Mouse (Mus musculus): ENCODE results near the gene Bicd2. TPM values are rescaled to one million over a fixed set of nuclear protein-coding genes. Genes with fewer than 3 reads are reported as not detected.
A peak's percentile ranks its signal among the peaks of the same experiment; 100 is the strongest.

The Bicd2 gene
- polyA plus RNA-seq, 1 experiment from 2014 or later: 38.7 TPM

- Histone ChIP-seq H3K9me3 (no peaks in the 10 kb centered on the region), H3K4me3 (no peak overlapping the region), H3K36me3 (no peaks in the 10 kb centered on the region), H3K4me2 (no peak overlapping the region), H3K9ac (no peak overlapping the region), H3K27me3 (replicated peaks) (no peaks in the 10 kb centered on the region), H3K27ac (replicated peaks) (no peak overlapping the region), H3K4me1 (peaks cover 21% of the 10 kb centered on the region)
- ATAC-seq (ENCODE audit: extremely low read depth, insufficient number of reproducible peaks, low FRiP score, low TSS enrichment): no peak
- WGBS: 75% methylated on average over 7 of the region's 7 CpGs
These were observed 29.7 kb upstream of the Bicd2 start for GRCm38 (mm10) chr13:49311642-49312041.

GRCm38 (mm10) chr13:49316386-49317162, 24.8 kb upstream of the Bicd2 start:
- Histone ChIP-seq H3K27me3 (replicated peaks) (no peaks in the 10 kb centered on the region), H3K4me3 (no peak overlapping the region), H3K4me1 (peaks cover 21% of the 10 kb centered on the region), H3K9ac (no peak overlapping the region), H3K9me3 (no peaks in the 10 kb centered on the region), H3K27ac (replicated peaks) (no peak overlapping the region), H3K36me3 (no peaks in the 10 kb centered on the region), H3K4me2 (no peak overlapping the region)
- no peak for ATAC-seq (ENCODE audit: extremely low read depth, insufficient number of reproducible peaks, low FRiP score, low TSS enrichment)
- 59% methylated on average over 9 of the region's 9 CpGs for WGBS

DNA sequence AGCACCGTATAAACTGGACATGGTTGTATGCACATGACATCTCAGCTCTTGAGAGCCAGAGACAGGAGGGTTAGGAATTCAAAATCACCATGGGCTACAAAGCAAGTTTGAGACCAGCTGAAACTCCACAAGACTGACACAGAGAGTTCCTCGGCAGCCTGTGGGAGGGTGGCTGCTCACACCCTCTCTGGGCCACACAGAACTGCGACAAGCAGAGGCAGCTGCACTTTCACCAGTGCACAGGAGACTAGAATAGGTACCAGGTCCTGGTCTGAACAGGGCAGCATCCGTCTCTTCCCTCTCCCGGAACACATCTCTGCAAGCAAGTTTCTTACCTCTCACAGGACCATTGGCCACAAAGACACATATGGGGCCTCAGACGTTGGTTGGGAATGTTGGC, 23.9 kb upstream of the Bicd2 start:
- H3K4me1 ChIP-seq: peaks cover 26% of the 10 kb centered on the region
- WGBS: 74% methylated on average over 6 of the region's 6 CpGs
- H3K27me3 ChIP-seq (replicated peaks): no peaks in the 10 kb centered on the region
- no peak overlapping the region for H3K9ac ChIP-seq
- no peak for ATAC-seq (ENCODE audit: extremely low read depth, insufficient number of reproducible peaks, low FRiP score, low TSS enrichment)
- no peak overlapping the region for H3K4me2 ChIP-seq
- no peak overlapping the region for H3K27ac ChIP-seq (replicated peaks)
- H3K4me3 ChIP-seq: no peak overlapping the region
- H3K36me3 ChIP-seq: no peaks in the 10 kb centered on the region
- no peaks in the 10 kb centered on the region for H3K9me3 ChIP-seq

- Histone ChIP-seq H3K36me3 (no peaks in the 10 kb centered on the region), H3K4me1 (peaks cover 26% of the 10 kb centered on the region), H3K4me2 (no peak overlapping the region), H3K4me3 (no peak overlapping the region), H3K27ac (replicated peaks) (no peak overlapping the region), H3K9ac (no peak overlapping the region), H3K9me3 (no peaks in the 10 kb centered on the region), H3K27me3 (replicated peaks) (no peaks in the 10 kb centered on the region)
- ATAC-seq (ENCODE audit: extremely low read depth, insufficient number of reproducible peaks, low FRiP score, low TSS enrichment): no peak
- 81% methylated on average over 7 of the region's 7 CpGs for WGBS
These were observed 23.5 kb upstream of the Bicd2 start for GRCm38 (mm10) chr13:49317914-49318313.

GRCm38 (mm10) chr13:49320040-49320439, 21.3 kb upstream of the Bicd2 start, which contains the start of gene Fgd3:
Fgd3 (minus strand) TSS chr13:49320311.
- no peaks in the 10 kb centered on the region for H3K27me3 ChIP-seq (replicated peaks)
- H3K36me3 ChIP-seq: no peaks in the 10 kb centered on the region
- ATAC-seq (ENCODE audit: extremely low read depth, insufficient number of reproducible peaks, low FRiP score, low TSS enrichment): peak; percentile 42; the same call in 1 of the 2 replicates
- peak within 1 kb of the TSS; percentile 61 for H3K9ac ChIP-seq
- peak within 1 kb of the TSS; percentile 65 for H3K4me2 ChIP-seq
- peaks cover 26% of the 10 kb centered on the region for H3K4me1 ChIP-seq
- H3K27ac ChIP-seq (replicated peaks): no peak within 1 kb of the TSS
- 6% methylated on average over 10 of the region's 10 CpGs for WGBS
- H3K4me3 ChIP-seq: peak within 1 kb of the TSS; percentile 37
- H3K9me3 ChIP-seq: no peaks in the 10 kb centered on the region

DNA sequence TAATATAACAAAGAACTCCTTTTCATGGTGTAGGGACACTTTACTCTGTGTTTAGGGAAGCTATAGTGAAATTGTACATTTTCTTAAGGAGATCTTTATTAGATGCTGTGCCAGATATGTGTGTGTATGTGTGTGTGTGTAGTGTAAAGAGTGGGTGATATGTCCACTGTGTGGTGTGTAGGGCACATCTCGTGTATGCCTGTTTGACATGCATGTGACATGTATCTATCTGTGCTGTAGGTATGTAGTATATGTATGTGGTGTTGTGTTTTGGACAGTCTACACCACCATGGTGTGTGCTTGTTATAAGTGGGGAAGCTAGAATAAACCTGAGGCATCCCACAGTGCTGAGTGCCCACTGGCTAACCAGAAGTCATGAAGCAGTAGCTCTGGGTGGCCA, 20.9 kb upstream of the Bicd2 start:
- ATAC-seq (ENCODE audit: extremely low read depth, insufficient number of reproducible peaks, low FRiP score, low TSS enrichment): no peak
- 77% methylated on average over 1 of the region's 1 CpGs for WGBS
- Histone ChIP-seq H3K27ac (replicated peaks) (no peak overlapping the region), H3K9me3 (no peaks in the 10 kb centered on the region), H3K4me3 (no peak overlapping the region; the same call in 1 of the 2 replicates), H3K9ac (peak overlapping the region; percentile 61), H3K4me1 (peaks cover 26% of the 10 kb centered on the region), H3K36me3 (no peaks in the 10 kb centered on the region), H3K27me3 (replicated peaks) (no peaks in the 10 kb centered on the region), H3K4me2 (peak overlapping the region; percentile 65)

- WGBS: 65% methylated on average over 3 of the region's 3 CpGs
- Histone ChIP-seq H3K4me2 (no peak overlapping the region), H3K9ac (no peak overlapping the region), H3K4me3 (no peak overlapping the region), H3K36me3 (no peaks in the 10 kb centered on the region), H3K4me1 (peaks cover 23% of the 10 kb centered on the region), H3K27ac (replicated peaks) (no peak overlapping the region), H3K27me3 (replicated peaks) (no peaks in the 10 kb centered on the region), H3K9me3 (no peaks in the 10 kb centered on the region)
- no peak for ATAC-seq (ENCODE audit: extremely low read depth, insufficient number of reproducible peaks, low FRiP score, low TSS enrichment)
These were observed 19.9 kb upstream of the Bicd2 start for GRCm38 (mm10) chr13:49321452-49321851.

DNA sequence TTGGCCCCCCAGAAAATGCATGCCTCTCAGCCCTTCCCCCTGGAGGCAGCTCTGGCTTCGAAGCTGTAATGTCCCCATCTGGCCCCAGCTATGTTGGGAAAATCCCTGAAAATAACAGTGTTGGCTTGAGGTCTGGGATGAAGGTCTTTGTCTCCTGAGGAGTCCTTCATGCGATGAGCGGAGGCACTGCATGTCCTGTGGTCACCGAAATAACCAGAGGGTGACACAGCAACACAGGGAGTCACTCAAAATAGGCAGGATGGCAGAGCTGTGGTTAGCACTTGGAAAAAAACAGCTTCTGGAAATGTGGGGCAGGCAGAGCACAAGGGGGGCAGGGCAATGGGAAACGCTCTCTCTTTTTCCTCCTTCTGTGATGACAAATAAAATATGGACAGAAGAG, 19.2 kb upstream of the Bicd2 start:
- Histone ChIP-seq H3K27me3 (replicated peaks) (no peaks in the 10 kb centered on the region), H3K4me2 (no peak overlapping the region), H3K27ac (replicated peaks) (no peak overlapping the region), H3K36me3 (no peaks in the 10 kb centered on the region), H3K4me1 (peaks cover 19% of the 10 kb centered on the region), H3K4me3 (no peak overlapping the region), H3K9ac (0 out of 2 replicates have a peak overlapping the region, but pooled peaks have one; percentile 4), H3K9me3 (no peaks in the 10 kb centered on the region)
- no peak for ATAC-seq (ENCODE audit: extremely low read depth, insufficient number of reproducible peaks, low FRiP score, low TSS enrichment)
- 66% methylated on average over 5 of the region's 5 CpGs for WGBS

DNA sequence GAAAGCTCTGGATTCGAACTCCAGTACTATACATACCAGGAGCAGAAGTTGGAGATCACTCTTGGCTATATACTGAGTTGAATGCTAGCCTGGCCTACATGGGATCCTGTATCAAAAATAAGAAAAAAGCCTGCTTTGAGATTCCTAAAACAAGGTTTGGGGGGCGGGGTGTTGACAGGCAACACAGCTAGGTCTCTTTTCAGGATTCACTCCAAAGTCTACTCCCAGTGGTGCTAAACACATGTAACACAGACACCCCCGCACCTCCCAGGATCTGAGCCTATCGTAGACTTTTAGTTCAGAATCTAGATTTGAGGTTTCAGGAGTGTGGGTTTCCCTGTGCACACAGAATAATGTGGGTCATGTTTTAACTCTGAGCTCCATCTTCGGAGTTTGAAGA, 18.6 kb upstream of the Bicd2 start:
- H3K4me2 ChIP-seq: no peak overlapping the region
- no peak for ATAC-seq (ENCODE audit: extremely low read depth, insufficient number of reproducible peaks, low FRiP score, low TSS enrichment)
- 80% methylated on average over 5 of the region's 5 CpGs for WGBS
- no peaks in the 10 kb centered on the region for H3K9me3 ChIP-seq
- H3K4me1 ChIP-seq: peaks cover 19% of the 10 kb centered on the region
- no peak overlapping the region for H3K9ac ChIP-seq
- H3K36me3 ChIP-seq: no peaks in the 10 kb centered on the region
- no peaks in the 10 kb centered on the region for H3K27me3 ChIP-seq (replicated peaks)
- H3K27ac ChIP-seq (replicated peaks): no peak overlapping the region
- H3K4me3 ChIP-seq: no peak overlapping the region

DNA sequence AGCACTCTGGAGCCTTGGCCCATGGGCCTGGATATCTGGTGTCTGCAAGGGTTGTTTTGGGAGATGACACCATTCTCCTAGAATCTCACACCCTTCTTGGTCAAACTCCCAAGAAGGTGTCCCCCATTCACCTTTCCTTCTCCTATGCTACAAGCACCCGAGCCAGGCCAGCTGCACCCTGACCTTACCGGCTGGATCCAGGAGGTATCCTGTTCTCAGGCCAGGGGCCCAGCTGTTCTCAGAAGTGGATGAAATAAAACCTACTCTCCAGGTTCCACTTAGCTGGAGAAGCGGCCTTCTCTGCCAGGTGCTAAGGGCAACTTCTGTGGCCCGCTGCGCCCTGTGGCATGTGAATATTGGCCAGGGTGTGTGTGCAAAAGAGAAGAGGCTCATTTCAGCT, 16.5 kb upstream of the Bicd2 start:
- no peak overlapping the region for H3K9ac ChIP-seq
- no peak overlapping the region for H3K4me2 ChIP-seq
- no peak overlapping the region for H3K27ac ChIP-seq (replicated peaks)
- no peak for ATAC-seq (ENCODE audit: extremely low read depth, insufficient number of reproducible peaks, low FRiP score, low TSS enrichment)
- no peaks in the 10 kb centered on the region for H3K9me3 ChIP-seq
- H3K4me3 ChIP-seq: no peak overlapping the region
- WGBS: 83% methylated on average over 5 of the region's 5 CpGs
- peaks cover 13% of the 10 kb centered on the region for H3K4me1 ChIP-seq
- no peaks in the 10 kb centered on the region for H3K36me3 ChIP-seq
- no peaks in the 10 kb centered on the region for H3K27me3 ChIP-seq (replicated peaks)

DNA sequence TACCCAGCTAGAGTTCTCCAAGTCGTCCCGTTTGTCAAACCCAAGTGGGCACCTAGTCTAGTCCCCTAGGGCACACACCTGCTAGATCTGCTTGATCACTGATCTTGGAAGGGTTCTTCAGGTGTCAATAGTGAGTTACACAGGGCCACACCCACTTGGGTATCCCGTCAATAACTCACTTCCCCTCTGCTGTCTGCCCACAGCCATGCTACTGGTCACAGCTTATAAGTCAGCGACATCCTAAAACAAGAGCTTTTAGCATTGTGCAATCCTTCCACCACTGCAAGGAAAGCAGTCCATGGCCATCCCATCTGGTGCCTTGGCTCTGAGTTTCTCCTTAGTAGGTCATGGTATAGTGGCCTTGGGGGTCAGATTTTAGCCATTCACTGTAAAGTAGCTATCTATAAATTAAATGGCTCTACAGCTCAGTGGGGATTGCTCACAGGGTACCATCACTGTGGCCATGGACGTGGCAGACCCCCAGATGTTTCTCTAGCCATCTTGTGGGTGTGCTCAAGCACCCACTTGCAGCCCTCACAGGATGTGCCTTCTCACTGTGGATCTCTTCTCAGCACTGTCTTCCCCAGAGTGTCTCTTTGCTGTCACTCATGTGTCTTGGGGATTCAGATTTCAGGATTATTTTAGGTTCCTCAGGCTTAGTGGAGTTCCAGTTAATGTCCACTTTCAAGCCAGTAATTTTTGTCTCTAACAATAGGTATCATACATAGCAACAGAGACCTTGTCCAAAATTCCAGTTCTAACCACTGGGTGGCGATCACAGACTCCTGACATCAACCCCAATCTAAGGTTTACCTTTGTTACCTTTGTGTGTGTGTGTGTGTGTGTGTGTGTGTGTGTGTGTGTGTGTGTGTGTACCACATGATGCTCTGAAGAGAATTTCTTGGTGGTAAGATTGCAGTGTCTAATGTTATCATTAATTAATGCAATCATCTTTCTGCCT, 14.9 kb upstream of the Bicd2 start:
- 0 out of 2 replicates have a peak, but pooled peaks cover 5% of the 10 kb centered on the region for H3K4me1 ChIP-seq
- H3K4me3 ChIP-seq: no peak overlapping the region
- ATAC-seq (ENCODE audit: extremely low read depth, insufficient number of reproducible peaks, low FRiP score, low TSS enrichment): no peak
- H3K36me3 ChIP-seq: no peaks in the 10 kb centered on the region
- whole genome bisulfite sequencing: 52% methylated on average over 6 of the region's 6 CpGs
- H3K9me3 ChIP-seq: no peaks in the 10 kb centered on the region
- no peaks in the 10 kb centered on the region for H3K27me3 ChIP-seq (replicated peaks)
- no peak overlapping the region for H3K27ac ChIP-seq (replicated peaks)
- no peak overlapping the region for H3K9ac ChIP-seq
- no peak overlapping the region for H3K4me2 ChIP-seq
